Mouse (Mus musculus) limb, embryonic 12.5 days (tissue): Measurements from ENCODE around the gene Olfr433. TPM values are rescaled to one million over a fixed set of nuclear protein-coding genes. Genes with fewer than 3 reads are reported as not detected.
"Not testable (repeated sequence)": the region's sequence is repeated elsewhere in the genome, so short reads cannot be mapped to it uniquely, and the experiment has no call there.

Source experiments
- ATAC-seq: fragments of 200-750 bp; cut with Nextera tagmentation; 2 replicates; pipeline ENCODE4 v1.8.0; 2017; ENCODE audit warnings: low read depth, moderate TSS enrichment; ENCODE audit not compliant: insufficient number of reproducible peaks, insufficient read depth, low FRiP score, low TSS enrichment
- H3K27ac ChIP-seq: fragments of 300-500 bp; sonication (generic); 2 replicates; pipeline ENCODE4 v1.5.1; 2016; ENCODE audit warnings: mild to moderate bottlenecking, moderate library complexity
- H3K27me3 ChIP-seq: fragments of 300-500 bp; sonication (generic); 2 replicates; pipeline ENCODE4 v1.6.1; 2016; ENCODE audit warnings: mild to moderate bottlenecking, moderate library complexity
- H3K36me3 ChIP-seq: fragments of 300-500 bp; sonication (generic); 2 replicates; pipeline ENCODE4 v1.6.1; 2016; ENCODE audit warnings: mild to moderate bottlenecking, moderate library complexity
- H3K4me1 ChIP-seq: fragments of 300-500 bp; sonication (generic); replicated peaks from 2 replicates; pipeline ENCODE4 v1.6.1; 2016
- H3K4me2 ChIP-seq: fragments of 300-500 bp; sonication (generic); 2 replicates; pipeline ENCODE4 v1.6.1; 2016; ENCODE audit warnings: mild to moderate bottlenecking, moderate library complexity
- H3K4me3 ChIP-seq: fragments of 300-500 bp; sonication (generic); replicated peaks from 2 replicates; pipeline ENCODE4 v1.5.1; 2016; ENCODE audit warnings: mild to moderate bottlenecking
- H3K9ac ChIP-seq: fragments of 300-500 bp; sonication (generic); replicated peaks from 2 replicates; pipeline ENCODE4 v1.6.1; 2016; ENCODE audit warnings: mild to moderate bottlenecking, moderate library complexity
- H3K9me3 ChIP-seq: fragments of 300-500 bp; sonication (generic); 2 replicates; pipeline ENCODE4 v1.6.1; 2016; ENCODE audit warnings: mild to moderate bottlenecking, moderate library complexity
- WGBS: fragments of 180-500 bp; shearing (Covaris S2); methylation state at CpG from one replicate; pipeline ENCODE4 v1.1.7; 2016; 5-methylcytosine and 5-hydroxymethylcytosine counted together
- polyA plus RNA-seq: library from polyadenylated mRNA; unstranded; fragments of >200 nt; fragmentation: Nextera tagmentation; extraction: Ambion mirVana; gene quantifications from 2 replicates; pipeline ENCODE4 v1.2.1, GENCODE M21; 2016

The Olfr433 gene
- 0.09 TPM in 1 of 2 replicates, not detected in the other for polyA plus RNA-seq

DNA sequence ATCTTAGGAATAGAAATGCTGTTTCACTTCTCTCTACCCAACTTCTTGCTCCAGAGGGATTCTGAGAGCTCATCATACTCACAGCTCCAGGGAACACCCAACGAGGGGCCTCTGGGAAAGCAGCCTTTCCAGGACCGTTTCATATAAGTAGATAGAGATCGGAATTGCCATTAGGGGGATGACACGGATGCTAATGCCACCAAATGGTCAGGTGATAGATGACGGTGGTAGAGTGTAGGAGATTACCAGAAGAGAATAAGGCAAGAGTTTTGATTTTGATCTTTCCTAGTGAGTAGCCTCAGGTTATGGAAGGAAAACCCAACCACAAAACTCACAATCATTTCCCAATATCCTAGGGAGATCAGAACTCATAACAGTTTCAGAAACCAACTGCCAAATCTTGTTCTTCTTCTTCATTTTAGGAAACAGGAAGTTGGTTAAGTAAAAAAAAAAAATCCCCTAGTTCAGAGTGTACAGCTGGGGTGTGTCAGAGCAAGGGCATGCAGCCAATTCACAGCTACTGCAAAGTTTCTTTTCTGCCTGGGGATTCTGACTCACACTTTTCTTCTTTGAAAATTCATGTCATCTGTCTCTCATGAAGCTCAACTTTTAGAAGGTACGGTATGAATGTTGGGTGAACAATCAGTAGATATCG is at the start of gene Olfr433:
Gene Olfr433, plus strand, starts transcription at position 183 of the 655 bp plus-strand sequence.
- Histone ChIP-seq H3K27me3 (no peaks in the 10 kb centered on the region), H3K9me3 (no peaks in the 10 kb centered on the region), H3K4me1 (no peaks in the 10 kb centered on the region), H3K9ac (no peak within 1 kb of the TSS), H3K27ac (no peak within 1 kb of the TSS), H3K4me3 (no peak within 1 kb of the TSS), H3K4me2 (no peak within 1 kb of the TSS), H3K36me3 (no peaks in the 10 kb centered on the region)
- ATAC-seq, result no peak
- WGBS, result 77% methylated on average over 7 of the region's 7 CpGs

DNA sequence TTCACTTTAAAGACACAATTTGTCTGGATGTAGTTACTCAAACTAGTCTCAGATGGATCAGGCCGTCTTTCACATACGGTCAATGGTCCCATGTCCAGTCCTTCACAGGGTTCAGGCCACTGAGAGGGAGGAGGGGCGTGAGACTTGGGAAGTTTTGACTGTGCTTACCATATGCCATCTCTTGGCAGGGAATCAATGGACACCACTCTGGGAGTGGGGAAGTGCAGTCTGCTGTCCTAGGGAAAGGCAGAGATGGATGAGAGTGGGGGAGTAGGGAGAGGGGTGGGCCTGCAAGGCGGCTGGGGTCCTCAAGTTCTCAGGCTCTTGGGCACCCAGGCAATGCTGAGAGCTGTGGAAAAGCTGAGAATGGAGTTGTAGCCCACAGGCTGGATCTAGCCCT is 45.5 kb upstream of the Olfr433 start:
- Histone ChIP-seq H3K9me3 (no peaks in the 10 kb centered on the region), H3K36me3 (no peaks in the 10 kb centered on the region), H3K27me3 (no peaks in the 10 kb centered on the region), H3K9ac (no peak overlapping the region), H3K27ac (no peak overlapping the region), H3K4me2 (no peak overlapping the region), H3K4me3 (no peak overlapping the region), H3K4me1 (no peaks in the 10 kb centered on the region)
- 74% methylated on average over 4 of the region's 4 CpGs for WGBS
- no peak for ATAC-seq

GRCm38 (mm10) chr1:174004352-174005109 is 36.0 kb upstream of the Olfr433 start:
- 74% methylated on average over 2 of the region's 3 CpGs for WGBS
- not testable (repeated sequence) for ATAC-seq

DNA sequence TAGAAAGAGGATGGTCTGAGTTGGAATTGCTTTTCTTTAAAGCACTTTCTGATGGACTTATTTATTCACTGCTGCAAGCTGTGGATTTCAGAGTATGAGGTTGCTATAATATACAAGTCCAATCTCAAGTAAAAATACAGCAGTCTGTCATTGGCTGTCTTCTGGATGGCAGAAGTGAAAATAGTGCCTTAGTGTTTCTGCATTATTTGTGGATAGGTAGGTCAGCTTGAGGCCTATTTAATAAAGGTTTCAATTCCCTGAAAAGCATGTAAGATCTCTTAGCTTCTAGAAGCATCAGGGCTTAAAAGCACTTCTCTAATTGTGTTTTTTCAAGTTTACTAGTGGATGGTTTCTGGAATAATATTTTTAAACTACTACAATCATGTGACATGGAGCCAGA is 33.5 kb upstream of the Olfr433 start:
- not testable (repeated sequence) for H3K36me3 ChIP-seq, ATAC-seq, H3K4me2 ChIP-seq, H3K9me3 ChIP-seq, H3K27ac ChIP-seq, H3K9ac ChIP-seq, H3K4me3 ChIP-seq, H3K4me1 ChIP-seq, H3K27me3 ChIP-seq

More at GRCm38 (mm10) chr1:174004352-174005109, 36.0 kb upstream of the Olfr433 start:
- not testable (repeated sequence) for H3K36me3 ChIP-seq, H3K9me3 ChIP-seq, H3K4me3 ChIP-seq, H3K27me3 ChIP-seq, H3K4me2 ChIP-seq, H3K9ac ChIP-seq, H3K4me1 ChIP-seq, H3K27ac ChIP-seq

- ATAC-seq, result no peak
- no peaks in the 10 kb centered on the region for H3K27me3 ChIP-seq
These were observed 8.8 kb upstream of the Olfr433 start, which contains the start of gene Ifi205 for GRCm38 (mm10) chr1:174031698-174032097. Ifi205 (minus strand) TSS chr1:174031810.

GRCm38 (mm10) chr1:174035841-174036240 is 4.7 kb upstream of the Olfr433 start:
- 39% methylated on average over 4 of the region's 4 CpGs for WGBS
- no peak overlapping the region for H3K4me2 ChIP-seq
- H3K4me1 ChIP-seq, result no peaks in the 10 kb centered on the region
- no peak overlapping the region for H3K27ac ChIP-seq
- no peaks in the 10 kb centered on the region for H3K9me3 ChIP-seq
- no peaks in the 10 kb centered on the region for H3K27me3 ChIP-seq
- H3K9ac ChIP-seq, result no peak overlapping the region
- ATAC-seq, result no peak
- H3K4me3 ChIP-seq, result no peak overlapping the region
- H3K36me3 ChIP-seq, result no peaks in the 10 kb centered on the region

More at GRCm38 (mm10) chr1:174031698-174032097, 8.8 kb upstream of the Olfr433 start, which contains the start of gene Ifi205:
- no peaks in the 10 kb centered on the region for H3K4me1 ChIP-seq
- no peak within 1 kb of the TSS for H3K4me3 ChIP-seq
- no peak within 1 kb of the TSS for H3K9ac ChIP-seq
- no peak within 1 kb of the TSS for H3K4me2 ChIP-seq
- H3K36me3 ChIP-seq, result no peaks in the 10 kb centered on the region
- H3K9me3 ChIP-seq, result no peaks in the 10 kb centered on the region
- WGBS, result 52% methylated on average over 1 of the region's 1 CpGs
- H3K27ac ChIP-seq, result no peak within 1 kb of the TSS

- H3K9me3 ChIP-seq, result no peaks in the 10 kb centered on the region
- 90% methylated on average over 3 of the region's 3 CpGs for WGBS
- H3K27me3 ChIP-seq, result no peaks in the 10 kb centered on the region
- no peak overlapping the region for H3K9ac ChIP-seq
- H3K4me3 ChIP-seq, result no peak overlapping the region
- ATAC-seq, result no peak
- no peaks in the 10 kb centered on the region for H3K36me3 ChIP-seq
- H3K4me2 ChIP-seq, result no peak overlapping the region
- H3K4me1 ChIP-seq, result no peaks in the 10 kb centered on the region
- no peak overlapping the region for H3K27ac ChIP-seq
These were observed 2.0 kb upstream of the Olfr433 start for GRCm38 (mm10) chr1:174038480-174038879.

DNA sequence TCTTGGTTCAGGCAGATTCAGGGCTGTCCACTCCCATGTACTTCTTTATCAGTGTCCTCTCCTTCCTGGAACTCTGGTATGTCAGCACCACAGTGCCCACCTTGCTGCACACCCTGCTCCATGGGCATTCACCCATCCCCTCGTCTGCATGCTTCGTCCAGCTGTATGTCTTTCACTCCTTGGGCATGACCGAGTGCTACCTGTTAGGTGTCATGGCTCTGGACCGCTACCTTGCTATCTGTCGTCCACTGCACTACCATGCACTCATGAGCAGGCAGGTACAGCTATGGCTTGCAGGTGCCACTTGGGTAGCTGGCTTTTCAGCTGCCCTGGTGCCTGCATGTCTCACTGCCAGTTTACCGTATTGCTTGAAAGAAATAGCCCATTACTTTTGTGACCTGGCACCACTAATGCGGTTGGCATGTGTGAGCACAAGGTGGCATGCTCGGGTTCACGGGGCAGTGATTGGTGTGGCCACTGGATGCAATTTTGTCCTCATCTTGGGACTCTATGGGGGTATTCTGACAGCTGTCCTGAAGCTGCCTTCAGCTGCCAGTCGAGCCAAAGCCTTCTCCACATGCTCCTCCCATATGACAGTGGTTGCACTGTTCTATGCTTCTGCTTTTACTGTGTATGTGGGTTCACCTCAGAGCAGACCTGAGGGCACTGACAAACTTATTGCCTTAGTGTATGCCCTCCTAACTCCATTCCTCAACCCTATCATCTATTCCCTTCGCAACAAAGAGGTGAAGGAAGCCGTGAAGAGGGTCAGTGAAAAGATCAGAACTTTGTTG is 1.8 kb downstream of the Olfr433 start:
- 90% methylated on average over 12 of the region's 12 CpGs for WGBS
- not testable (repeated sequence) for H3K27ac ChIP-seq, H3K36me3 ChIP-seq, H3K4me2 ChIP-seq, H3K4me3 ChIP-seq, H3K27me3 ChIP-seq, H3K4me1 ChIP-seq, H3K9ac ChIP-seq, H3K9me3 ChIP-seq, ATAC-seq

- H3K27me3 ChIP-seq, result no peaks in the 10 kb centered on the region
- no peak overlapping the region for H3K4me3 ChIP-seq
- WGBS, result 66% methylated on average over 2 of the region's 2 CpGs
- H3K27ac ChIP-seq, result no peak overlapping the region
- no peak overlapping the region for H3K4me2 ChIP-seq
- H3K4me1 ChIP-seq, result no peaks in the 10 kb centered on the region
- no peak for ATAC-seq
- no peaks in the 10 kb centered on the region for H3K36me3 ChIP-seq
- H3K9me3 ChIP-seq, result no peaks in the 10 kb centered on the region
- H3K9ac ChIP-seq, result no peak overlapping the region
These were observed 3.9 kb downstream of the Olfr433 start for GRCm38 (mm10) chr1:174044431-174044830.

DNA sequence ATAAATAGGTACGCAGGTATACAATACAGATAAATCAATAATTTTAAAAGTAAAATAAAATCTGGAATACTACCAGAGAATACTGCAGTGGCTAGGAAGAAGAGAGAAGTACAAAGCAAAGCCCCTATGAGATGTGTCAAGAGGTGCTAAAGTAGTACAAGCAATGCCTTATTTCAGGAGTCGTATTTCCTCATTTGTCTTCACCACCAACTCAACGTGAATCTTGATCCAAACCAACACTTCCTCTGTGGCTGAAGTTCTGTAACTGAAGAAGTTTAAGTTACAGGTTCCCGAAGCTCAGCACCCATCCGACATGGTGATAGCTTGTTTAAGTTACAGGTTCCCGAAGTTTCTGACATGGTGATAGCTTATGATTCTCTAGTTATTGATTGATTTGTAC is 7.7 kb downstream of the Olfr433 start:
- not testable (repeated sequence) for H3K9me3 ChIP-seq, H3K9ac ChIP-seq, H3K4me3 ChIP-seq, H3K36me3 ChIP-seq, H3K4me1 ChIP-seq, H3K27ac ChIP-seq, ATAC-seq, H3K27me3 ChIP-seq, H3K4me2 ChIP-seq
- 82% methylated on average over 6 of the region's 6 CpGs for WGBS

- no peak for ATAC-seq
- Histone ChIP-seq H3K4me3 (no peak within 1 kb of the TSS), H3K9ac (no peak within 1 kb of the TSS), H3K4me2 (no peak within 1 kb of the TSS), H3K27ac (no peak within 1 kb of the TSS), H3K4me1 (no peaks in the 10 kb centered on the region), H3K9me3 (no peaks in the 10 kb centered on the region), H3K27me3 (no peaks in the 10 kb centered on the region), H3K36me3 (no peaks in the 10 kb centered on the region)
- WGBS, result 75% methylated on average over 2 of the region's 2 CpGs
These were observed 8.4 kb downstream of the Olfr433 start, which contains the start of gene Olfr432 for GRCm38 (mm10) chr1:174048893-174049292. Olfr432 (plus strand) TSS chr1:174049205.
